Mouse (Mus musculus) 416B (cell line): Measurements from ENCODE around the gene Uchl4.
"Not testable (repeated sequence)": the region's sequence is repeated elsewhere in the genome, so short reads cannot be mapped to it uniquely, and the experiment has no call there.

Experiments used
- DNase-seq: peaks from one replicate; pipeline ENCODE4 v3.0.0; 2011; ENCODE audit warnings: low read depth

Gene Uchl4

GRCm38 (mm10) chr9:64234768-64235435 is at the start of gene Uchl4:
Uchl4 (plus strand) TSS chr9:64235201.
- no peak for DNase-seq

- no peak for DNase-seq
Measured at GRCm38 (mm10) chr9:64193879-64194278, 41.1 kb upstream of the Uchl4 start.

- no peak for DNase-seq
Measured at GRCm38 (mm10) chr9:64195554-64195953, 39.4 kb upstream of the Uchl4 start.

GRCm38 (mm10) chr9:64197524-64197923 is 37.5 kb upstream of the Uchl4 start:
- no peak for DNase-seq

- no peak for DNase-seq
Measured at GRCm38 (mm10) chr9:64198068-64198762, 36.8 kb upstream of the Uchl4 start.

GRCm38 (mm10) chr9:64198763-64199418 is 36.1 kb upstream of the Uchl4 start:
- not testable (repeated sequence) for DNase-seq

GRCm38 (mm10) chr9:64199897-64200296 is 35.1 kb upstream of the Uchl4 start:
- no peak for DNase-seq

- peak; percentile 91 for DNase-seq
Measured at GRCm38 (mm10) chr9:64202331-64202730, 32.7 kb upstream of the Uchl4 start.

GRCm38 (mm10) chr9:64202866-64203265 is 32.1 kb upstream of the Uchl4 start:
- DNase-seq: no peak

- no peak for DNase-seq
Measured at GRCm38 (mm10) chr9:64207509-64208084, 27.4 kb upstream of the Uchl4 start.

- no peak for DNase-seq
Measured at GRCm38 (mm10) chr9:64214452-64214851, 20.5 kb upstream of the Uchl4 start.

GRCm38 (mm10) chr9:64216090-64216489 is 18.9 kb upstream of the Uchl4 start:
- no peak for DNase-seq

GRCm38 (mm10) chr9:64216641-64217040 is 18.4 kb upstream of the Uchl4 start:
- no peak for DNase-seq

GRCm38 (mm10) chr9:64217887-64218286 is 17.1 kb upstream of the Uchl4 start:
- no peak for DNase-seq

GRCm38 (mm10) chr9:64219305-64219704 is 15.7 kb upstream of the Uchl4 start:
- DNase-seq: no peak

GRCm38 (mm10) chr9:64219772-64220420 is 15.1 kb upstream of the Uchl4 start:
- DNase-seq: no peak

GRCm38 (mm10) chr9:64220603-64221002 is 14.4 kb upstream of the Uchl4 start:
- no peak for DNase-seq

GRCm38 (mm10) chr9:64221480-64221879 is 13.5 kb upstream of the Uchl4 start:
- no peak for DNase-seq

GRCm38 (mm10) chr9:64222098-64222497 is 12.9 kb upstream of the Uchl4 start:
- no peak for DNase-seq

GRCm38 (mm10) chr9:64225805-64226204 is 9.2 kb upstream of the Uchl4 start:
- DNase-seq: no peak

- DNase-seq: peak; percentile 43
Measured at GRCm38 (mm10) chr9:64227736-64228135, 7.3 kb upstream of the Uchl4 start.

GRCm38 (mm10) chr9:64228972-64229371 is 6.0 kb upstream of the Uchl4 start:
- no peak for DNase-seq
